Mouse (Mus musculus): Measurements from ENCODE around the gene Sprr2d.

DNA sequence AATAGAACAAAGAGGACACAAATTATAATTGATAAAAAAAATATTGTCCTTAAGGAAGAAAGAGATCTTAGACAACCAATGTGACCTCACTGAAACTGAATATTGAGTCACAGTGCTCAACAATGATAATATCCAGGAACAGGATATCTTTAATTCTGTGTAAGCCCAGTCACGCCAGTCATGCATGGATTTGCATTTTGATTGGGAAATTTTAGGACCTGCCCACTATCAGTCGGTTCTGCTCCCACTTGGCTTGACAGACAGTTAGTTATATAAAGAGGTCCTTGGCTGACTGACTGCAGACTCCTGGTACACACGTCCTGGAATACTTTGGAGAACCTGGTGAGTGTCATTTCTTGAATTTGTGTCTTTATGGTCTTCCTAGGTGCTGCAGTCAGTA, 25.9 kb downstream of the Sprr2d start, which contains the start of gene Sprr2f:
- TF ChIP-seq CTCF (IDR thresholded peaks at IDR 0.05) (no peak), POLR2A (IDR thresholded peaks at IDR 0.05; ENCODE audit: insufficient read depth, low read depth, low read length) (no peak)
